ENCODE assay signal across 8 mouse cellular contexts in genomic region chr9:44398087-44398486, GRCm38 (mm10). TPM values are rescaled to one million over a fixed set of nuclear protein-coding genes. Genes with fewer than 3 reads are reported as not detected.
A peak's percentile ranks its signal among the peaks of the same experiment; 100 is the strongest.
DNase-seq lines count a peak whose midpoint lies in the region; ATAC-seq and TF ChIP-seq lines count a peak whose summit lies in the region.

No protein-coding gene starts in this region.

- peaks cover 44% of the 10 kb centered on the region for H3K36me3 ChIP-seq in forebrain, embryonic 12.5 days (replicated peaks)

- H3K4me1 ChIP-seq in forebrain, embryonic 12.5 days, result peaks cover 26% of the 10 kb centered on the region

- peak overlapping the region; percentile 40 for H3K9ac ChIP-seq in forebrain, embryonic 12.5 days

- peak overlapping the region; percentile 72 for H3K4me3 ChIP-seq in left cerebral cortex, adult 2 months
- H3K4me3 ChIP-seq in forebrain, embryonic 12.5 days (replicated peaks), result peak overlapping the region; percentile 61

- no peaks in the 10 kb centered on the region for H3K9me3 ChIP-seq in forebrain, embryonic 12.5 days

- WGBS in forebrain, embryonic 12.5 days, result 18% methylated on average over 4 of the region's 4 CpGs

- no peak for DNase-seq in left cerebral cortex, adult 2 months (ENCODE audit: extremely low spot score in 1 of 2, low spot score in 2 of 2)
- DNase-seq in left cerebral cortex, adult 18-20 months (ENCODE audit: low spot score in 2 of 2), result no peak
- peak; percentile 81 to 91 for DNase-seq in kidney, postnatal 25 days
- peak; percentile 57 for DNase-seq in retina, embryonic 14.5 days (ENCODE audit: low spot score)
- DNase-seq in cerebellum, postnatal 4 days (ENCODE audit: low spot score in 2 of 2), result no peak
- DNase-seq in thymus, postnatal 25 days, result no peak

- H3K27ac ChIP-seq in left cerebral cortex, adult 2 months, result peak overlapping the region; percentile 93
- peak overlapping the region; percentile 46 for H3K27ac ChIP-seq in forebrain, embryonic 12.5 days

- no peak for ATAC-seq in forebrain, embryonic 12.5 days (ENCODE audit: low FRiP score)
- ATAC-seq in CD4-positive, CD25-positive, alpha-beta regulatory T cell, adult 4 months, result no peak

- intact Hi-C loops in left cerebral cortex, adult 2 months (cut with DNase I), result no loop called here

- H3K27me3 ChIP-seq in forebrain, embryonic 12.5 days, result no peaks in the 10 kb centered on the region

- no peak; the same call in none of the 2 replicates for TF ChIP-seq CTCF in left cerebral cortex, adult 2 months (IDR thresholded peaks at IDR 0.05)

- peak overlapping the region; percentile 96 for H3K4me2 ChIP-seq in forebrain, embryonic 12.5 days

RNA-seq across cellular contexts. Expression of gene Slc37a4, which starts 1.4 kb away (rescaled TPM):
- 10 to 100 TPM; 25.3 to 28.4 TPM for total RNA-seq in left cerebral cortex, adult 2 months (2021)
- 10 to 100 TPM; 24.5 to 31.8 TPM for total RNA-seq in left cerebral cortex, adult 18-20 months (2021)
- polyA plus RNA-seq in forebrain, embryonic 12.5 days (2016; fragmentation: Nextera tagmentation; extraction: Ambion mirVana), result 23.4 and 23.6 TPM in 2 replicates
- 10 to 100 TPM; 16.1 to 19.7 TPM for polyA plus RNA-seq in CD4-positive, CD25-positive, alpha-beta regulatory T cell, adult 4 months (2017; shearing (Covaris generic))

RNA-seq across cellular contexts. Expression of gene Rps25, which starts 8.9 kb away (rescaled TPM):
- total RNA-seq in left cerebral cortex, adult 2 months (2021), result 100 to 1,000 TPM; 644 to 664 TPM
- 100 to 1,000 TPM; 755 to 756 TPM for total RNA-seq in left cerebral cortex, adult 18-20 months (2021)
- polyA plus RNA-seq in forebrain, embryonic 12.5 days (2016; fragmentation: Nextera tagmentation; extraction: Ambion mirVana), result 1,477 and 1,540 TPM in 2 replicates
- 1,000 to 10,000 TPM; 2,962 to 3,624 TPM for polyA plus RNA-seq in CD4-positive, CD25-positive, alpha-beta regulatory T cell, adult 4 months (2017; shearing (Covaris generic))

RNA-seq across cellular contexts. Expression of gene Trappc4, which starts 9.3 kb away (rescaled TPM):
- 10 to 100 TPM; 66.8 to 70.2 TPM for total RNA-seq in left cerebral cortex, adult 2 months (2021)
- 10 to 100 TPM; 70.6 to 71.0 TPM for total RNA-seq in left cerebral cortex, adult 18-20 months (2021)
- 242 and 243 TPM in 2 replicates for polyA plus RNA-seq in forebrain, embryonic 12.5 days (2016; fragmentation: Nextera tagmentation; extraction: Ambion mirVana)
- polyA plus RNA-seq in CD4-positive, CD25-positive, alpha-beta regulatory T cell, adult 4 months (2017; shearing (Covaris generic)), result 100 to 1,000 TPM; 143 to 153 TPM

RNA-seq across cellular contexts. Expression of gene Hyou1, which starts 18.8 kb away (rescaled TPM):
- total RNA-seq in left cerebral cortex, adult 2 months (2021), result 100 to 1,000 TPM; 127 to 139 TPM
- 100 to 1,000 TPM; 137 to 138 TPM for total RNA-seq in left cerebral cortex, adult 18-20 months (2021)
- polyA plus RNA-seq in forebrain, embryonic 12.5 days (2016; fragmentation: Nextera tagmentation; extraction: Ambion mirVana), result 26.7 and 35.8 TPM in 2 replicates
- 10 to 100 TPM; 13.6 to 18.3 TPM for polyA plus RNA-seq in CD4-positive, CD25-positive, alpha-beta regulatory T cell, adult 4 months (2017; shearing (Covaris generic))

RNA-seq across cellular contexts. Expression of gene Ccdc84, which starts 20.3 kb away (rescaled TPM):
- total RNA-seq in left cerebral cortex, adult 2 months (2021), result 10 to 100 TPM; 19.9 to 22.2 TPM
- total RNA-seq in left cerebral cortex, adult 18-20 months (2021), result 10 to 100 TPM; 18.9 to 19.0 TPM
- 30.3 and 32.2 TPM in 2 replicates for polyA plus RNA-seq in forebrain, embryonic 12.5 days (2016; fragmentation: Nextera tagmentation; extraction: Ambion mirVana)
- polyA plus RNA-seq in CD4-positive, CD25-positive, alpha-beta regulatory T cell, adult 4 months (2017; shearing (Covaris generic)), result 10 to 100 TPM; 24.7 to 27.2 TPM

Comparison
In these comparisons a context has a peak if more than half of its experiments do, and no peak if none do; other contexts are left out.
1. DNase-seq: peak in kidney, postnatal 25 days (2 of 2) and retina, embryonic 14.5 days (single experiment); none in left cerebral cortex, adult 2 months (0 of 2), left cerebral cortex, adult 18-20 months (0 of 2), cerebellum, postnatal 4 days (0 of 2) and thymus, postnatal 25 days (single experiment).